Mouse (Mus musculus): Measurements from ENCODE around the gene Tbx1.

- TF ChIP-seq POLR2A (IDR thresholded peaks at IDR 0.05; ENCODE audit: borderline replicate concordance, control insufficient read depth, low read depth, low read length) (no peak), CTCF (IDR thresholded peaks at IDR 0.05; ENCODE audit: control insufficient read depth, insufficient read depth, low read length) (no peak)
Observed at GRCm38 (mm10) chr16:18586906-18587546, 3.4 kb downstream of the Tbx1 start.

Measured in bone marrow, adult 2 months (tissue).